Mouse (Mus musculus) midbrain, postnatal 0 days (tissue): Measurements from ENCODE around the gene Dip2b. TPM values are rescaled to one million over a fixed set of nuclear protein-coding genes. Genes with fewer than 3 reads are reported as not detected.

ENCODE experiments used
- ATAC-seq: fragments of 200-750 bp; cut with Nextera tagmentation; 2 replicates; pipeline ENCODE4 v1.8.0; 2017; ENCODE audit warnings: moderate number of reproducible peaks, mild to moderate bottlenecking, moderate TSS enrichment, moderate library complexity; ENCODE audit not compliant: low FRiP score
- DNase-seq: peaks from one replicate; pipeline ENCODE4 v3.0.0-alpha.2; 2015; ENCODE audit warnings: low spot score
- H3K27ac ChIP-seq: fragments of 300-500 bp; sonication (generic); 2 replicates; pipeline ENCODE4 v1.5.1; 2014; ENCODE audit warnings: low read depth, mild to moderate bottlenecking, low read length, mixed read lengths
- H3K27me3 ChIP-seq: fragments of 300-500 bp; sonication (generic); 2 replicates; pipeline ENCODE4 v1.6.1; 2014; ENCODE audit warnings: low read length, control low read depth, mixed read lengths; ENCODE audit not compliant: insufficient read depth
- H3K36me3 ChIP-seq: fragments of 300-500 bp; sonication (generic); 2 replicates; pipeline ENCODE4 v1.6.1; 2014; ENCODE audit warnings: low read length, control low read depth, mixed read lengths; ENCODE audit not compliant: insufficient read depth
- H3K4me1 ChIP-seq: fragments of 300-500 bp; sonication (generic); 2 replicates; pipeline ENCODE4 v1.6.1; 2014; ENCODE audit warnings: mild to moderate bottlenecking, control low read depth, antibody characterized with exemption, low read length, mixed read lengths; ENCODE audit not compliant: insufficient read depth
- H3K4me2 ChIP-seq: fragments of 300-500 bp; sonication (generic); 2 replicates; pipeline ENCODE4 v1.6.1; 2014; ENCODE audit warnings: low read depth, mild to moderate bottlenecking, low read length, mixed read lengths; ENCODE audit not compliant: poor library complexity, severe bottlenecking
- H3K4me3 ChIP-seq: fragments of 300-500 bp; sonication (generic); 2 replicates; pipeline ENCODE4 v1.5.1; 2014; ENCODE audit warnings: low read depth, mild to moderate bottlenecking, low read length, moderate library complexity
- H3K9ac ChIP-seq: fragments of 300-500 bp; sonication (generic); replicated peaks from 2 replicates; pipeline ENCODE4 v1.6.1; 2014; ENCODE audit warnings: mild to moderate bottlenecking, low read length, moderate library complexity, mixed read lengths; ENCODE audit not compliant: poor library complexity, severe bottlenecking
- H3K9me3 ChIP-seq: fragments of 300-500 bp; sonication (generic); 2 replicates; pipeline ENCODE4 v1.6.1; 2016; ENCODE audit warnings: low read length, control low read depth
- CTCF ChIP-seq: IDR thresholded peaks from 2 replicates; pipeline ENCODE4 v1.5.1; 2016; ENCODE audit warnings: antibody characterized with exemption, mild to moderate bottlenecking
- WGBS: fragments of 180-500 bp; shearing (Covaris S2); extraction: QIAGEN DNeasy Blood & Tissue Kit; methylation state at CpG from one replicate; pipeline ENCODE4 v1.1.7; 2014; 5-methylcytosine and 5-hydroxymethylcytosine counted together
- polyA plus RNA-seq: library from polyadenylated mRNA; unstranded; fragments of >200 nt; fragmentation: Nextera tagmentation; extraction: Ambion mirVana; gene quantifications from 2 replicates; pipeline ENCODE4 v1.2.1, GENCODE M21; 2015
- total RNA-seq: library from RNA; depleted of rRNA; stranded (reverse); fragments of >200 nt; gene quantifications from 2 replicates; pipeline ENCODE4 v1.2.3, GENCODE M21; 2014

The Dip2b gene
- total and polyA plus RNA-seq, 2 experiments from 2014 or later: 10.5 to 44.8 TPM

GRCm38 (mm10) chr15:100096587-100097428 lies 58.3 kb downstream of the Dip2b start:
- no peak overlapping the region for H3K9ac ChIP-seq
- no peak overlapping the region for H3K4me2 ChIP-seq
- H3K4me3 ChIP-seq: no peak overlapping the region
- no peaks in the 10 kb centered on the region for H3K9me3 ChIP-seq
- ATAC-seq (no peak), DNase-seq (no peak)
- no peaks in the 10 kb centered on the region for H3K36me3 ChIP-seq
- 94% methylated on average over 7 of the region's 7 CpGs for WGBS
- H3K4me1 ChIP-seq: peaks cover 6% of the 10 kb centered on the region; the same call in 1 of the 2 replicates
- TF ChIP-seq CTCF: no peak
- no peaks in the 10 kb centered on the region for H3K27me3 ChIP-seq
- no peak overlapping the region for H3K27ac ChIP-seq

GRCm38 (mm10) chr15:100100336-100100735 lies 61.9 kb downstream of the Dip2b start:
- H3K27ac ChIP-seq: no peak overlapping the region
- no peak overlapping the region for H3K4me2 ChIP-seq
- no peaks in the 10 kb centered on the region for H3K27me3 ChIP-seq
- no peak overlapping the region for H3K9ac ChIP-seq
- WGBS: 55% methylated on average over 7 of the region's 7 CpGs
- H3K4me1 ChIP-seq: no peaks in the 10 kb centered on the region
- no peak for ATAC-seq
- H3K9me3 ChIP-seq: no peaks in the 10 kb centered on the region
- DNase-seq: no peak
- TF ChIP-seq CTCF: no peak
- H3K36me3 ChIP-seq: no peaks in the 10 kb centered on the region
- no peak overlapping the region for H3K4me3 ChIP-seq

- Histone ChIP-seq H3K4me3 (no peak overlapping the region), H3K27ac (no peak overlapping the region), H3K9ac (no peak overlapping the region), H3K4me1 (no peaks in the 10 kb centered on the region), H3K36me3 (no peaks in the 10 kb centered on the region), H3K9me3 (no peaks in the 10 kb centered on the region), H3K4me2 (no peak overlapping the region), H3K27me3 (no peaks in the 10 kb centered on the region)
- no peak for ATAC-seq
- no peak for TF ChIP-seq CTCF
- no peak for DNase-seq
Observed at GRCm38 (mm10) chr15:100101206-100101605, 62.7 kb downstream of the Dip2b start.

GRCm38 (mm10) chr15:100104126-100104525 lies 65.7 kb downstream of the Dip2b start:
- H3K36me3 ChIP-seq: no peaks in the 10 kb centered on the region
- WGBS: 79% methylated on average over 2 of the region's 2 CpGs
- no peak for TF ChIP-seq CTCF

GRCm38 (mm10) chr15:100108071-100108782 lies 69.8 kb downstream of the Dip2b start:
- Histone ChIP-seq H3K4me1 (no peaks in the 10 kb centered on the region), H3K27ac (no peak overlapping the region), H3K9me3 (no peaks in the 10 kb centered on the region), H3K4me2 (no peak overlapping the region), H3K27me3 (no peaks in the 10 kb centered on the region), H3K36me3 (no peaks in the 10 kb centered on the region), H3K9ac (no peak overlapping the region), H3K4me3 (no peak overlapping the region)
- ATAC-seq (no peak), DNase-seq (no peak)
- no peak for TF ChIP-seq CTCF
- WGBS: 89% methylated on average over 18 of the region's 18 CpGs

More at GRCm38 (mm10) chr15:100104126-100104525, 65.7 kb downstream of the Dip2b start:
- ATAC-seq (no peak), DNase-seq (no peak)
- no peak overlapping the region for H3K4me2 ChIP-seq
- H3K9ac ChIP-seq: no peak overlapping the region
- H3K4me3 ChIP-seq: no peak overlapping the region
- no peak overlapping the region for H3K27ac ChIP-seq
- H3K4me1 ChIP-seq: no peaks in the 10 kb centered on the region
- no peaks in the 10 kb centered on the region for H3K9me3 ChIP-seq
- no peaks in the 10 kb centered on the region for H3K27me3 ChIP-seq

GRCm38 (mm10) chr15:100109916-100110315 lies 71.5 kb downstream of the Dip2b start:
- no peak overlapping the region for H3K4me3 ChIP-seq
- H3K27me3 ChIP-seq: no peaks in the 10 kb centered on the region
- H3K4me2 ChIP-seq: no peak overlapping the region
- no peaks in the 10 kb centered on the region for H3K9me3 ChIP-seq
- H3K36me3 ChIP-seq: no peaks in the 10 kb centered on the region
- no peaks in the 10 kb centered on the region for H3K4me1 ChIP-seq
- DNase-seq (no peak), ATAC-seq (no peak)
- H3K27ac ChIP-seq: no peak overlapping the region
- no peak overlapping the region for H3K9ac ChIP-seq
- TF ChIP-seq CTCF: no peak
- WGBS: 74% methylated on average over 3 of the region's 3 CpGs
